In the genomic region with DNA sequence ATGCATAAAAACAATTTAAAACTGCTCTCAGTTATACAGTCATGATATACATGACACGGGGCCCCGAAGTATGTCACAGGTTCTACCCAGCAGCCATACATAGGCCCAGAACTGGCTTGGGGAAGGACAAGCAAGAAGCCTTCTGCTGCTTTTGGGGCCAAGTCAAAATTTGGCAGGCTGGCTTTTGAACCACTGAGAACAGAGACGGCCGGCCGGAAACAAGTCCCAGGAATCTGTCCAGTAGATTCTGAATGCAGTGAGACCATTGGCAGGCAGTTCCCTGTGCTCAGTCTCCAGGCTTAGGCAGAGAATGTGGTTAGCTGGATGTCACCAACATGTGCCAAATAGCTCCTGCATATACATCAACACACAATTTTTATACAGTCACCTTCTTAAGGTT, we compare ENCODE assay signal across 19 mouse cellular contexts.
A peak's percentile ranks its signal among the peaks of the same experiment; 100 is the strongest.
DNase-seq lines count a peak whose midpoint lies in the region; ATAC-seq and TF ChIP-seq lines count a peak whose summit lies in the region.
"Had no signal": no experiment of that assay in that cellular context is flagged by ENCODE, and none has a peak within 500 bp of the region (broad histone marks: within the 10 kb centered on the region; RNA-seq: fewer than 3 reads in every experiment).

No protein-coding gene starts in this region.

- no peak overlapping the region for H3K4me2 ChIP-seq in heart, embryonic 11.5 days
- H3K4me2 ChIP-seq in lung, embryonic 14.5 days, result no peak overlapping the region
- H3K4me2 ChIP-seq: embryonic facial prominence, embryonic 12.5 days; forebrain, embryonic 12.5 days; neural tube, embryonic 12.5 days had no signal

- no peaks in the 10 kb centered on the region for H3K9me3 ChIP-seq in heart, embryonic 11.5 days (replicated peaks; ENCODE audit: control insufficient read depth, low read length)
- no peaks in the 10 kb centered on the region for H3K9me3 ChIP-seq in lung, embryonic 14.5 days (ENCODE audit: low read depth, low read length)
- H3K9me3 ChIP-seq: embryonic facial prominence, embryonic 12.5 days; forebrain, embryonic 12.5 days; G1E; neural tube, embryonic 12.5 days had no signal

- H3K4me1 ChIP-seq in heart, embryonic 11.5 days (ENCODE audit: control insufficient read depth, insufficient read depth, low read length), result peaks cover 30% of the 10 kb centered on the region
- peaks cover 30% of the 10 kb centered on the region for H3K4me1 ChIP-seq in lung, embryonic 14.5 days (ENCODE audit: insufficient read depth)

- no peak overlapping the region for H3K27ac ChIP-seq in heart, embryonic 11.5 days (ENCODE audit: low read depth, low read length)
- peak overlapping the region; percentile 46; the same call in 1 of the 2 replicates for H3K27ac ChIP-seq in lung, embryonic 14.5 days (ENCODE audit: low read depth)
- H3K27ac ChIP-seq: embryonic facial prominence, embryonic 12.5 days; macrophage; neural tube, embryonic 12.5 days had no signal

- no peak for ATAC-seq in heart, embryonic 11.5 days (replicated peaks; ENCODE audit: insufficient number of reproducible peaks, low FRiP score, low TSS enrichment)
- ATAC-seq in lung, embryonic 14.5 days (ENCODE audit: insufficient read depth), result no peak

- no peak overlapping the region for H3K9ac ChIP-seq in heart, embryonic 11.5 days (ENCODE audit: low read depth, low read length)
- H3K9ac ChIP-seq in lung, embryonic 14.5 days, result no peak overlapping the region
- H3K9ac ChIP-seq: embryonic facial prominence, embryonic 12.5 days; forebrain, embryonic 12.5 days; neural tube, embryonic 12.5 days had no signal

- 80% methylated on average over 5 of the region's 5 CpGs for whole genome bisulfite sequencing in heart, embryonic 11.5 days (ENCODE audit: insufficient replicate concordance)
- WGBS in lung, embryonic 14.5 days, result 81% methylated on average over 5 of the region's 5 CpGs

- no peaks in the 10 kb centered on the region for H3K36me3 ChIP-seq in heart, embryonic 11.5 days (ENCODE audit: control insufficient read depth, insufficient read depth, low read length)
- no peaks in the 10 kb centered on the region for H3K36me3 ChIP-seq in lung, embryonic 14.5 days (ENCODE audit: insufficient read depth)
- H3K36me3 ChIP-seq: G1E had no signal

- H3K27me3 ChIP-seq in heart, embryonic 11.5 days (ENCODE audit: control insufficient read depth, insufficient read depth, low read length), result no peaks in the 10 kb centered on the region
- no peaks in the 10 kb centered on the region for H3K27me3 ChIP-seq in lung, embryonic 14.5 days (ENCODE audit: insufficient read depth, low read length)
- H3K27me3 ChIP-seq: embryonic facial prominence, embryonic 12.5 days; neural tube, embryonic 12.5 days had no signal

- no peak overlapping the region for H3K4me3 ChIP-seq in heart, embryonic 11.5 days (ENCODE audit: low read depth, low read length)
- H3K4me3 ChIP-seq in lung, embryonic 14.5 days (ENCODE audit: low read depth, low read length), result no peak overlapping the region
- H3K4me3 ChIP-seq: embryonic facial prominence, embryonic 12.5 days; forebrain, embryonic 12.5 days; neural tube, embryonic 12.5 days had no signal

- no peak for TF ChIP-seq CTCF in lung, embryonic 14.5 days (IDR thresholded peaks at IDR 0.05; ENCODE audit: low read depth)

- DNase-seq in heart, adult 8-10 months (ENCODE audit: low spot score), result peak; percentile 19
- peak; percentile 48 for DNase-seq in lung, embryonic 14.5 days
- DNase-seq in lung, adult 18-20 months, result no peak
- peak; percentile 42 for DNase-seq in Muller cell, postnatal 12 days (ENCODE audit: inconsistent ontology term)
- DNase-seq in cerebellum, adult 9-10 months, result peak; percentile 80
- DNase-seq in frontal cortex, postnatal 36 days (ENCODE audit: low spot score in 2 of 2), result no peak
- no peak for DNase-seq in thymus, postnatal 10 days (ENCODE audit: low spot score in 2 of 2)
- DNase-seq: B cell, adult 2 months; gastrocnemius, postnatal 14 days; kidney, adult 8-10 months; layer of hippocampus, adult 9-11 months; right cerebral cortex, adult 18-20 months; thymus, postnatal 36 days had no signal

Comparison
In these comparisons a context has a peak if more than half of its experiments do, and no peak if none do; other contexts are left out.
1. DNase-seq: peak in heart, adult 8-10 months (single experiment), lung, embryonic 14.5 days (single experiment), Muller cell, postnatal 12 days (single experiment) and cerebellum, adult 9-10 months (single experiment); none in lung, adult 18-20 months (0 of 2), frontal cortex, postnatal 36 days (0 of 2) and thymus, postnatal 10 days (0 of 2).